Mouse (Mus musculus): ENCODE results near the gene Elof1. TPM values are rescaled to one million over a fixed set of nuclear protein-coding genes. Genes with fewer than 3 reads are reported as not detected.

Gene Elof1
- polyA plus RNA-seq (2012; rRNA removed), result 153 and 199 TPM in 2 replicates

DNA sequence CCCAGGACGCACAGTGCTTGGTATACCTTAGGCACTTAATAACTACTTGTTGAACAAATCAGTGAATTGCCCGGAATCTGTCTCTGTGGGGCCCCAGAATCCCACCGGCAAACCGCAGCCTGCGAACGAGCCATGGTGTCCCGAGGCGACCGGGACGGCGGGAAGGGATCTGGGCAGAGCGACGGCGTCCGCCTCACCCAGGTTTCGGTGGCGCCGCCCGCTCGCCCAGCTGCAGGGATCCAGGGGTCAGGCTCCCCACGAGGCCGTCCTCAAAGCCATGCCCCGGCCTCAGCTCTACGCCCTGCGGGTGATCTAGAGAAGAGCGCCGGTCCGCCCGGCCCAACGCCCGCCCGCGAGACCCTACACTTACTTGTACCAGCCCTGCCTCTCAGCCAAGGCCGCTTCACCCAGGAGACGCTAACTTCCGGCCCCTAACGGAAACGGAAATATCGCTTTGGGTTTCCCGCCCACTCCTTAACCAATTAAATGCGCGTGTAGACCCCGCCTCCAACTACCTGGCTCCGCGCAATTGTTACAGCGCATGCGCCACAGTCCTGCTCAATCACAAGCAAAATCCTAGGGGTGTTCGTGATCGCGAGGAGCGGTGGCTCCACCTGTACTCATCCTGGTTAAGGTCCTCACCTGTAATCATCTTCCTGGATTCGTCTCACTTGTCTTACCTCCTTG is at the start of gene Elof1:
Elof1 (minus strand) TSS at position 433 of the 687 bp plus-strand sequence.

DNA sequence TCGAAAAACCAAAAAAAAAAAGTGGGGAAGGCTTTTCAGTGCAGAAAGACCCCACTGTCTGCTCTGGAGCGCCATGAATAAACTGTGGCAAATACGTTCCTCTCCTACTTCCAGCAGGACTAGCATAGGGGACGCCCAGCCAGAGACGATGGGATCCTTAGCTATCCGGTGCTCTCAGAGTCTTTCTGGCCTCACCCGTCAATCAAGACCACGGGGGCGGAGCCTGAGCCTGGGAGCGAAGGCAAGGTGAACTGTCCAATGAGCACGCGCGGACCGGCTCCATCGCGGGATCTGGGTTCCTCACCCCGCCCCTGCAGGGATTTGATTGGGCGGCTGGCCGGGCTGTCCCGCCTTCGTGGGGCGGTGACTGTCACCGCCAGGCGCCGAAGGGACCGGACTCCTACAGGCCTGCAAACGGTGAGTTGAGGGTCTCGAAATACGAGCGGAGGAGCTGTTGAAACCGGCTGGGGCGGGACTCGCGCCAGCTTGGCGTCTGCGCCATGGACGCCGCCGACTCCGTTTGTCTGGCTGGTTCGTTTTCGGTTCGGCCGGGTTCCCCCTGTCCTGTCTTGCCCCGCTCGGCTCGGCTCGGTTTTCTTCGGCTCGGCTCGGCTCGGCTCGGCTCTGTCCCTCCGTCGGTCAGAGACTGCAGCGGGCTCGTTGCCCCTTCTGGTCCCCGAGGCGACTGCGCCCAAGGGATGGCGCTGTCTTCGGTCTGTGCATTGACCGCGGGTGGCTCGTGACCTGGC is 39.7 kb upstream of the Elof1 start, which contains the start of gene Pigyl:
Pigyl (plus strand) TSS at position 350 of the 749 bp plus-strand sequence.

DNA sequence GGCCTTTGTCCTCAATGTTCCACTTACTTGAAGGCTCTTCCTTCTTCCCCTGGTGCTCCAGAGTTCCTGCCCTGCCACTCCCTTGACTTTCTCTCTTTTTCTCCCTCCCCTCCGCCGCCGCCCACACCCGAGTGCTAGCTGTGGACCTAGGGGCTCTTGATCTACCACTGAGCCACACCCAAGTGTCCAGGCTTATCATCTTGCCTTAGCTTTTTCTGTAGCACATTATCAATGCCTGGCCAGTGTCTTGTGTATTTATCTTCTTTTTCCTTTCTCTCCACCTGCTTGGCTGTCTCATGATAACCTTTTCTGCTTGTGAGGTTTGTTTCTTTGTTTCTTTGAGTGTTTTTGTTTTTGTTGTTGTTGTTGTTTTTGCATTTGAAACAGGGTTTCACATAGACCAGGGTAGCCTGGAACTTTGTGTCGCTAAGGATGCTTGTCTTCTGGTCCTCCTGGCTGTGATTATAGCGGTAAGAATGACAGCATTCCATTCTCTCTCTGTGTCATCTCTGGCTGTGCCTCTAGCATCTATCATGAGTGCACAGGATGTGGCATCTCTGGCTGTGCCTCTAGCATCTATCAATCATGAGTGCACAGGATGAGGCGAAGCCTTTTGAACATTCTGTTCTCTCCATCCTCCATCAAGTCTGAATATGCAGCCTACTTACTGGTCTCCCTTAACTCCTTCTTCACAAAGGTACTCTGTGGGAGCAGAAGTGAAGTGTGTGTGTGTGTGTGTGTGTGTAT is 18.8 kb upstream of the Elof1 start, which contains the start of gene Acp5:
Acp5 (minus strand) TSS at position 68 of the 747 bp plus-strand sequence.

DNA sequence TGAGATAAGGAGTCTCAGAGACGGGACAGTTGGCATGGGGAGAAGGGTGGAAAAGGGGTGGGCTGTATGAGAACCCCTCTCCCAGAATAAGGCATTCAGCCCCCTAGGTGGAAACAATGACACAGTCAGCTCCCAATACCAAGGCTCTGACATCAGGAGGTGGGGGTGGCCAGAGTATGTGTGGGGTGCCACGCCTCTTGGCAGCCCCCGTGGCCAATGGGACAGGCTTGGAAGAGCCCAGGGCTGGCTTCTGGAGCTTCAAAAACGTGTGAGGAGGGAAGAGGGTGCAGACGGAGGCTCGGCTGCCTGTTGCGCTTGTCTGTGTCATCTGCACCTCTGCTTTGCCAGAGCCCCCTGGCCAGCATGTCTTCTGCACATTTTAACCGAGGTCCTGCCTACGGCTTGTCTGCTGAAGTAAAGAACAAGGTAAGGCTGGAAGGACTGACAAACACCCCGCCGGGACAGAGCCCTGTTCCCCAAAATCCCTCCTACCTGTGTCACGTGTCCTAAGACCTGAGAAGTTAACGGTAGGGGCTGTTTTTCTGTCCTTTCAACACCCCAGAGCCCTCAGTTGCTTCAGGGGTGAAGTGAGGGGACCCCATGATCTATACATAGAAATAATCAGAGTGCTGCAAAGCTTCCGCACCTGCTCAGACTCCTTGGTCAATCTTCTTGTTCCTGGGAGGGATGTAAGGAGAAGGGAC is 17.8 kb downstream of the Elof1 start, which contains the start of gene Cnn1:
Cnn1 (plus strand) TSS at position 224 of the 704 bp plus-strand sequence.

DNA sequence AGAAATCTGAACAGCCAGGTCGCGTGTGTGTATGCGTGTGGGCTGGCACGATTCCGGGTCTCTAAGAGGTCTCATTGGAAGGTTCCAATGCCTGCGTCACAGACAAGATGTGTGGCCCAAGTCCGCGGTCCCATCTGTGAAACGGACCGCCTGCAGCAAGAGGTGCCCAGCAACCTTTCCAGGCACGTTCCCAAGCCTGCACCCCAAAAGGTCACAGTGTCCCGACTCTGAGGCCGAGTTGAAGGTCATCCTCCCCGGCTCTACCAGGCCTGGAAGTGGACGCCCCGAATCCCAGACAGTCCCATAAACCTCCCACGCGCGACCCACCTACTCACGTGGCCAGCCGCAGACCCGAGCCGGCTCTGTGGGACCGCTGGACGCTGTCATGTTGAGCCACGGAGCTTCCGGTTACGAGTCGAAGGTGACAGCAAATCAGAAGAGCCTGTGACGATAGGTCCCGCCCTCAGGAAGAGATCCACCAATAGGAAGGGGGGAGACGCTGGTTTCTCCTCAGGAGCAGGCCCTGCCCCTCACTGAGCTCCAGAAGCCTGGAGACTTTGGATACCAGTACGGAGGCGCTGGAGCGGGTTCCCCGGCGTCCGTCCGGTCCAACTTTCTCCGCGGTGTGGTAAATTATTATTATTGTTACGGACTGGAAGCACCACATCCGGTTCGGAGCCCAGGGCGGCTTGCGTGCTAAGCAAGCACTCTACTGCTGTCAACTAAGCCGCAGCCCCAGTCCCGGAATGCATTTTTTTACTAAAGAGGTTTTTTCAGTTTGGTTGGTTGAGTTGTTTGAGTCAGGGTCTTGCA is 31.7 kb downstream of the Elof1 start, which contains the start of gene Ecsit:
Ecsit (minus strand) TSS at position 417 of the 813 bp plus-strand sequence.

DNA sequence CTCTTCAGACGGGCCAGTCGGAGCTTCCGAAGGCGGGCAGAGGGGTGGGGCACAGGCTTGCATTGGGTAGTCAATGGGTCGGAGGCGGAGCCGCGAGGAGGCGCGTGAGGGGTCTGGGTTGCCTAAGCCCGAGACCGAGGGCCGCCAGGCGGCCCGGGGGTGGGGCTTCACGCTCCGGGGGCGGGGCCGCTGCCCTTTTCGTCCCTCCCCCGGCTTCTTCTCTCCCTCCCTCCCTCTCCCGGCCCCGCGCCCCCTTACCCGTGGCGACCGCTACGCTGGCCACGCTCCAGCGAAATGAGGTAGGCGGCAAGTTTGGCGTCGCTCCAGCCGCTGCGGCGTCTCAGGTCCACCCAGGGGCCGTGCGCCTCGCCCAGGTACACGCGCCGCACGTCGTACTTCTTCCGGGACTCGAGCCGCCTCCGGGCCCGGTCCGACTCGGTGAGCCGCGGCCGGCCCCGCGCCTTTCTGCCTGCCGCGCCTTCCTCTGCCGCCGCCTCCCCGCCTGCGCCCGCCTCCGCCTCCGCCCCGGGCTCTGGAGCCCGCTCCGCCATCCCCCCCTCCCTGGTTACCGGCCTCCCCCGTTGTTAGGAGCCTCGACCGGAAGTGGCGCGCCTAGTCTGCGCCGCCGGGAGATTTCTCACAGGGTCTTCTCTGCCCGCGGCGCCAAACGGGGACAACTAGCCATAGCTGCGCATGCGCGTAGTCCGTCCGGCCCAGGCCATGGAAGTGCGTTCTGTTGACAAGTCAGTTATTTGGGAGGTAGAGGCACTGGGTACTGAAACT is 46.0 kb downstream of the Elof1 start, which contains the start of the genes Gm49318 and Zfp653:
Gm49318 (minus strand) TSS at position 469 of the 783 bp plus-strand sequence.
Zfp653 (minus strand) TSS at position 586 of the 783 bp plus-strand sequence.

Other genes starting within 250 kb of the Elof1 start
- 231 and 273 TPM in 2 replicates for gene Rab3d, start 199.0 kb downstream of the Elof1 start, polyA plus RNA-seq (2012; rRNA removed)
- 3.5 and 4.3 TPM in 2 replicates for gene Ccdc159, start 189.7 kb downstream of the Elof1 start, polyA plus RNA-seq (2012; rRNA removed)
- gene Tmem205, start 189.6 kb downstream of the Elof1 start, polyA plus RNA-seq (2012; rRNA removed), result 140 and 146 TPM in 2 replicates
- 14.2 and 16.6 TPM in 2 replicates for gene Plppr2, start 180.1 kb downstream of the Elof1 start, polyA plus RNA-seq (2012; rRNA removed)
- 10.7 and 11.4 TPM in 2 replicates for gene Swsap1, start 161.4 kb downstream of the Elof1 start, polyA plus RNA-seq (2012; rRNA removed)
- 2.7 and 3.2 TPM in 2 replicates for gene Epor, start 153.7 kb downstream of the Elof1 start, polyA plus RNA-seq (2012; rRNA removed)
- 19.5 and 21.6 TPM in 2 replicates for gene Rgl3, start 127.7 kb downstream of the Elof1 start, polyA plus RNA-seq (2012; rRNA removed)
- gene Ccdc151, start 114.5 kb downstream of the Elof1 start, polyA plus RNA-seq (2012; rRNA removed), result 0.09 and 0.17 TPM in 2 replicates
- 93.8 and 123 TPM in 2 replicates for gene Prkcsh, start 114.4 kb downstream of the Elof1 start, polyA plus RNA-seq (2012; rRNA removed)
- 1.0 and 1.1 TPM in 2 replicates for gene Elavl3, start 65.1 kb downstream of the Elof1 start, polyA plus RNA-seq (2012; rRNA removed)
- gene Gm49318, start 45.9 kb downstream of the Elof1 start, polyA plus RNA-seq (2012; rRNA removed), result not detected in 2 replicates
- gene Zfp653, start 45.8 kb downstream of the Elof1 start, polyA plus RNA-seq (2012; rRNA removed), result 15.4 and 17.0 TPM in 2 replicates
- 36.5 and 42.9 TPM in 2 replicates for gene Ecsit, start 31.7 kb downstream of the Elof1 start, polyA plus RNA-seq (2012; rRNA removed)
- 1,015 and 1,314 TPM in 2 replicates for gene Cnn1, start 18.0 kb downstream of the Elof1 start, polyA plus RNA-seq (2012; rRNA removed)
- 443 and 452 TPM in 2 replicates for gene Acp5, start 18.5 kb upstream of the Elof1 start, polyA plus RNA-seq (2012; rRNA removed)
- gene Pigyl, start 39.7 kb upstream of the Elof1 start, polyA plus RNA-seq (2012; rRNA removed), result 46.7 and 79.5 TPM in 2 replicates
- not detected in 2 replicates for gene Zfp872, start 70.9 kb upstream of the Elof1 start, polyA plus RNA-seq (2012; rRNA removed)
- gene Zfp809, start 108.5 kb upstream of the Elof1 start, polyA plus RNA-seq (2012; rRNA removed), result 11.6 and 18.9 TPM in 2 replicates
- gene Zfp599, start 142.7 kb upstream of the Elof1 start, polyA plus RNA-seq (2012; rRNA removed), result 0.25 and 0.40 TPM in 2 replicates
- gene Zfp810, start 190.5 kb upstream of the Elof1 start, polyA plus RNA-seq (2012; rRNA removed), result 3.6 and 4.0 TPM in 2 replicates